Mouse (Mus musculus) retina, postnatal 7 days (tissue): Measurements from ENCODE around the gene Pisd.
"Not testable (repeated sequence)": the region's sequence is repeated elsewhere in the genome, so short reads cannot be mapped to it uniquely, and the experiment has no call there.

Experiments used
- DNase-seq: peaks from one replicate; pipeline ENCODE4 v3.0.0-alpha.2; 2012; ENCODE audit warnings: low read depth, low spot score

The Pisd gene

DNA sequence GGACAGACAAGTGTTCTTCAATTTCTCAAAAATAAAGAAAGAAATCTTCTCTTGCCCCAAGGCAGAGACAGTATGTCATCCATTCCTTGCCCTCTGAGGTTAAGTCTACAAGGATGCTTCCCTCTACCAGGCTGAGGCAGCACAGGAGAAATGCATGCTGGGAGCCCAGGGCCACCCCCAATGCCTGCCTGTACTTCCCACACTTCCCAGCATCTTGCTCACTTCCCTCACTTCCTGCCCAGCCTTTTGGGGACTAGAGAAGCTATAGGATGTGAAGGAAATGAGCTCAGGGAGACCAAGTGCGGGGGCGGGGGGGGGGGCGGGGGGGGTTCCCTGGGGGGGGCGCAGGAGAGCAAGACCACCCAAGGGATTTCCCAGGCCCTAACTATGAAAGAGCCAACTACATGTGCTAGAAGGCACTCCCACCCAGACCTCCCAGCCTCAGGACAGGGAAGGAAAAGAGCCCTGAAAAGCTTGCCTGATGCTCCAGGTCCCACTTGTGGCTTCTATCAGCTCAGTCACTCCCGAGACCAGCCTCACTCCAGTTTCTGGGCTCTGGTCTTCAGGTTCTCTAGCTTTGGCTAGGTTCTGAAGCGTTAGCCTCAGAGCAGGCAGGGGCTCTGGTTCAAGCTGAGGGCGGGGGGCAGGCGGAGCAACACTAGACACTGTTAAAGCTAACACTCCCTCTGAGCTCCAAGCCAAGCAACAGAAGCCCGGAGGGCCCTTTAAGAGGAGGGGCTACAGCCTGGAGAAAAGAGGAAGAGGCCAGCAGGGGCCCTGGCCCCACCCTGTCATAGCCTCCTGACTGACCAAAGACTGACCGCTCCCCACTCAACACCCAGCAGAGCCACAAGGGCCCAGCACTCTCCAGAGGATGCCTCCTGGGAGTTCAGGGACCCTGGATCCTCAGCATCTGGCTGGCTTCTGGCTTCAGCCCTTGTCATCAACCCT, 39.5 kb downstream of the Pisd start:
- peak; percentile 34 for DNase-seq

DNA sequence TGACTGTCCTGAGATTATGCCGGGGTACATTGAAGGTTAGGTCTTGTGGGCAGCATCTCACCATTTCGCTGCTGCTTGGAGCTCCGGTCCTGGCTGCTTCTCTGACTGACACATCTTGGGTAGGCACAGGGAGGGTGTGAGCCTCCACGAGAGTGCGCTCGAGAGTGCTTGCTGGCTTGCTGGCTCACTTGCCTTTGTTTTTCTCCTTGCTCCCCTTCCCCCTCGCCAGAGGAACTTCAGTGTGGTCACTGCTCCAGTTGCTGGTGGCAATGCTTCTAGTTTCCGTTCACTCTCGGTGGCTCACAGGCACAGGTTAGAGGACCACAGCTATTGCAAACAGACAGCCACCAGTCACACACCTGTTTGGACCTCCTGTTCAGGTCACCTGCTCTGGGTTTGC, 43.3 kb downstream of the Pisd start:
- DNase-seq: peak; percentile 8

DNA sequence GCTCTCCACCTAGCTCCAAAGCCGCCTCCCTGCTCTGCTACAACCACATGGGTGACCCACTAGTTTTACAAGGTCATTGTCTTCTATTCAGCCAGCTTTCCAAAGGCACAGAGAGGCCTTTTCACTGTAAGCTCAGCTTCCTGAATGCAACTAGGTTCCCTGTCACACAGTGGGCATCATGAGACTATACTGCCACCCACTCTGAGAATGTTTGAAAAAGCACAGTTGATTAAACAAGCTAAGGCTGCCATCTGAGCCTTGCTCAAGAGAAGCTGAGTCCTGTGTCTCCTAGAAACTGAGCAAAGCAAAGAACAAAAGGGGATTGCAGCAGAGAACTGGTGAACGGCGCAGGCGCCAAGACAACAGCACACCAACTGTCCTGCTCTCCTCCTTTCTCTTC, 44.1 kb downstream of the Pisd start:
- not testable (repeated sequence) for DNase-seq

DNA sequence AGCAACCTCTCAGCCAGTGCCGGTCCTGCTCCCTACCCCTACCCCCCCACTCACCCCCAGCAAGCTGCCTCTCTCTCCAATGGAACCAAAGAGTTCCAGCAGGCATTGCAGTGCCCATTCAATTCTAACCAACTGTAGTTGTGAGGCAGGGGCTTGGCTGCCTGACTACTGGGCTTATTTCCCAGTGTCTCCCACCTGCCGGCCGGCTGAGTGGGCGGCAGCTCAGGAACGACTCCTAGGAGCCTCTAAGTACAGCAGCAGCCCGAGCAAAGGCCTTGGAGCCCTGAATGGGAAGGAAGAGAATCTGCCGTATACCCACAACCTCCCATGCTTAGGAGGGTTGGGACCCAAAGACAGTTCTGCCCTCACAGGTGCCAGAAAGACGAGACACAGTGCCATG, 44.6 kb downstream of the Pisd start:
- DNase-seq: not testable (repeated sequence)

DNA sequence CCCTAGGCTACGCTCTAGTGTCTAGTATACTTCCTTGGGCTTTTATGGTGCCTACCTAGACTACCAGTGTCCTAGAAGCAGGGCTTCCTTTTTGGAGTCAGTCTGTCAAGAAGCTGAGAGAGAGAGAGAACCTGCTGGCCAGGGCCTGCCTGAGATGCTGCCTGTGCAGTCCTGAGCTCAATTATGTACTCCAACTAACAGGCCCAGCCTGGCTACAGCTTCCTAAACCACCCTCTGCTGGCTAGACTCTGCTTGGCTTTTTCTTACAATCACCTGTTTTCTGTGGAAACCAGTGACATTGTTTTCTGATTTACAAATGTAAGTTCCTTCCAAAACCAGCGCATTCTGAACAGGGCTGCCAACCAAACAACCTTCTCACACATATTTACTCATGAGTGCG, 45.3 kb downstream of the Pisd start:
- no peak for DNase-seq

DNA sequence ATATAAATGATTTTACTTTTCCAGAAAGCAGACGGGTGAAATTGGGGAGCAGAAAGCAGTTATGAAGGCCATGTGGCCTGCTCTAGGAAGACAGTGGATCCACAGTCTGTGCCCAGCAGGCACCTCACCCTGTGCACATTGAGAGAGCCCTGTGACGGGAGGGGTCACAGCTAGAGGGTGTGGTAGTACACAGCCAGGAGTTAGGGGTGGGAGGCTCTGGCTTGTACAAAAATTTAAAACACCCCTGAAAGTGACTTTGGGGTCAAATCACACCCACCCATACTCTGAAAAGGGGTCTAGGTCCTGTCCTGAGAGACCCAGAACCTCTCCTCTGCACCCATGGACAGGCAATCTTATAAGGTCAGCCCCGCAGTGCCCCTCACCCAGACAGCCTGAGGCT, 48.7 kb downstream of the Pisd start:
- DNase-seq: not testable (repeated sequence)

DNA sequence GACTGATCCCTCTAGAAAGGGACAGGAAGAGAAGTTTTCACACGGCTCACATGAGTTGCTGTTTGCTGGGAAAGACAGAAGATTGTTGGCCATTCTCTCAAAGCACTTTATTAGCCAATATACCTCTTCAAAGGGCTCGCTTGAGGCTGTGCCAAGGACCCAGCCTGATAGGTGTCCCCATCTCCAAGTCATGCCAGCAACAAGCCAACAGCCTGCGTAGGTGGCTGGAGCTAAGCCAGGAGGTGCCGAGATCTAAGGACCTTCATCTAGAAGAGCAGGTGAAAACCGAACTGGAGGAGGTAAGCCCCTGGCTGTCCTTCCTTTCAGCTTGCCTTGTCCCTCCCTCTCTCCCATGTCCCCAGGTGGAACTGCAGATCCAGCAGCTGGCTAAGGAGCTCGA, 49.7 kb downstream of the Pisd start:
- DNase-seq: no peak

DNA sequence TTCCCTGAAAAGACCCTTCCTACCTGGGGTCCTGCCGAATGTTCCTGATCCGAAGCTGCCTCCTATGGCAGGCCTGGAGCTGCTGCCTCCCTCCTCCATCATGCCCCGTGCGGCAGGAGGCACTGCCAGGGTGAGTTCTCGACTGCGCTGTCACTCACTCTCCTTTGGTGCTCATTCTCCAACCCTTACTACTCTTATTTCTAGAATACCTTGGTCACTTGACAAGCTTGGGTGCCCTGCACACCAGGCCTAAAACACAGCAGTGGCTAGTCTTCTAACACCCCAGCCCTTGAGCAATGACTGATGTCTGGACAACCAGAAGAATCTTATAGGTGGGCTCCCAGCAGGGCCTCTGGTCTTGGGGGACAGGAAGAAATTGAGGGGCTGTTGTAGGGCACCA, 51.6 kb downstream of the Pisd start:
- not testable (repeated sequence) for DNase-seq

DNA sequence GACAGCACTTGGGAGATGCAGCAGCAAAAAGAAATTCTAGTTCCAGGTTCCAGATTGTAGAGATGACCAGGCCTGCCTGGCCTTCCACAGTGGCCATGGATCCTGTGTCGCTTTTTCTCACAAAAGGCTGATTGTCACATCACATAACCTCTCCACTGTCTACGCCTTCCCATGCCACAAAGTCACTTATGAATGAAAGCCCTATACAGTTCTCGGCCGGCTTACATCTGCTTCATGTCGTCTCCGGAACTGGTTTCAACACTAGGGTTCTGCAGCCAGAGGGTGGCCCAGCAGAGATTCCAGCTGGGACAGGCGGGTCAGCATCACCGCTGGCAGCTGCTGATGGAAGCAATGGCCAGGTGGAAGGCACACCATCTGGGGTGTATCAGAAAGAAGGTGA, 56.6 kb downstream of the Pisd start:
- no peak for DNase-seq

DNA sequence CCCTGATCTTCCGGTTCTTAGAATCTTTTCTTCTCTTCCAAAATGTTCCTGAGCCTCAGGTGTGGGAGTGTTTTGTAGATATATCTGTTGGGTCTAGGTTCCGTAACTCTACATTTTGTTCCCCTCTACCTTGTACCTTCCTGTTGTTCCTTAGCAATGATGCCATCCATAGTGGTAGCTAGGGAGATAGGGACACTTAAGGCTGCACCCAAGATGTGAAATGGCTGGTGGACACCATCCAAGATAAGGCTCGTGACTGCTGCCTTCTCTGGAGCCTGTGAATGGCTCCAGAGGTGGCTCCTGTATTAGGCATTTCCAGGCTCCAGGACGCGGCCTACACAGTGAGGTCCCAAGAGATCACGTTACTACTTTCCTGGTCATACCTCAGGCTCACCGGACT, 57.1 kb downstream of the Pisd start:
- no peak for DNase-seq

DNA sequence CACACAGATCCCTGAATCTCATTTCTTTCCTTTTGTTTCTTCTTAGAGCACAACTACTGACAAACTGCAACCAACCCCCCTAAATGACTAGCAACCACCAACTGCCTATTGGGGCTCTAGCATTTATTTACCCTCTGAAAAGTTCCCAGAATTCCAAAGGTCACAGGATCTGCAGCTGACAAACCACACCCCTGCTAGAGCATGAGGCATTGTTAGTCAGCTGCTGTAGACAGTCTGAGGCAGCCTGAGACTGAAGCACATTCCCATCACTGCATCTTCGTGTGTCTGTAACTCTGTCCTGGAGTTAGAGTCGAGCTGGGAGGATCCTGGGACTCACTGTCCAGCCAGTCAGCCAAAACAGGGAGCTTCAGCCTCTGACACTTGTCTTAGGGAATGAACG, 60.0 kb downstream of the Pisd start:
- not testable (repeated sequence) for DNase-seq

DNA sequence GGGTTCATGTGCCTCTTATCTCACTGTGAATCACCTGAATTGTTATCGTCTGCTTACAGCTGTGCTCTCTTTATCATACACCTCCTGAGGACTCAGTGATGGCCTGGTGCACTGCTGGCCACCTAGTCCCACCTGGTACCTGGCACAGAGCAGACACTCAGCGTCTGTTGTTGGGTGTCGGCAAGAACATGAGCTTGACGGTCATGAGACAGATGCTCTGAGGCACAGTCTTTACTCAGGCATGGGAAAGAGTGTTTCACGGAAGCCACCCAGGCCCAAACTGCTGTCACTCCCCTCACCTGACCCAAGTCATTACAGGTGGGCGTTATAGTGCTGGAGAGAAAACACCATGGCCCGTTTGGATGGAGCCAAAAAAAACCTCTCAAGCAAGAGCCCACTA, 61.5 kb downstream of the Pisd start:
- no peak for DNase-seq

DNA sequence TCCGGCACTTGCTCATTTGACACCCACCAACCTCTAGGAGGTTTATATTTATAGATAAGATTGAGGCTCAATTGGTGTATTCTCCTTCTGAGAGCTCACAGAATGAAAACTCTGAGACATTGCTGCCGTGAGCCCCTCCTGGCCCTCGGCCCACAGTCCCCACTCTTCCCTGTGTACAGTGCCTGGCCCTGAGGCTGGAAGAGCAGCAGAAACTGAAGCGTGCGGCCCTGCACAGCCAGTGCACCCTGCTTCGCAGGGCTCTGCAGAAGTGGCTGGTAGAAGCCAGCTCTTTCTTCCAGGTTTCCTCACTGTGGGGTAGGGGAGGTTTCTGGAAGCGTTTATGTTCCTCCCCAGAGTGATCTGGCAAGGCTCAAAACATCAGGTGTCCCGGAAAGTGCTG, 62.7 kb downstream of the Pisd start:
- DNase-seq: not testable (repeated sequence)

DNA sequence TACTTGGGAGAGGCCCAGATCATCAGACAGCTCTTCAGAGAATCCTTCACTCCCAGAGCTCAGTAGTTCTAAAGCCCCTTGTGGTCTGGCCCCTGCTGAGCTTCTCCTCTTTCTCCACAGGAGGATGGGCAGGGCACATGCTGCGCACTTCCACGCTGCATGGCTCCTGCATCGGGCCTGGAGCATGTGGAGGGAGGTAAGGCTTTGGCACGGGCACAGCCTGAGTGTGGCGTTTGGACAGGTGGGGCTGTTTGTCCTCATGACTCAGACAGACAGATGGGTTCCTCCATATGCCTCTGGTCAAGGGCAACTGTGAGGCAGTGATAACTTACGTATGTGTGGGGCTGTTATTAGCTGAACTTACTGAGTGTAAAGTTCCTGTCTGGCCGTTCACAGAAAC, 63.2 kb downstream of the Pisd start:
- DNase-seq: no peak

DNA sequence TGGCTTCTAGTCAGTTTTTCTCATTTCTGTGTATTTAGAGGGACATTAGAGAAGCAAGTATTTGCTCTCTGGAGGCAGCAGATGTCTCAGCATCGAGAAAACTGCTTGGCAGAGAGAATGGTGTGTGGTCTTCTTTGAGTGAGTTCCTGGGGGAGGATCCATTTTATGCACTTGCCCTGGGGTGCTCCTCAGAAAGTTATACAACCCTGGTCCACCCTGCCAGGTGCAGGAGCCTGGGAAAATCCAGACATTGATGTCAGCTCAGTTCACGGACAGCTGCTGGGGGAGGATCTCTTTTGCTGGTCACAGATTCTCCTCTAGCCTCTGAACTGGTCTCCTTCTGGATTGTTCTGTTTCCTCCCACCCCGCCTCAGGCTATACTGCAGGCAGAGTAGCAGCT, 64.1 kb downstream of the Pisd start:
- no peak for DNase-seq

DNA sequence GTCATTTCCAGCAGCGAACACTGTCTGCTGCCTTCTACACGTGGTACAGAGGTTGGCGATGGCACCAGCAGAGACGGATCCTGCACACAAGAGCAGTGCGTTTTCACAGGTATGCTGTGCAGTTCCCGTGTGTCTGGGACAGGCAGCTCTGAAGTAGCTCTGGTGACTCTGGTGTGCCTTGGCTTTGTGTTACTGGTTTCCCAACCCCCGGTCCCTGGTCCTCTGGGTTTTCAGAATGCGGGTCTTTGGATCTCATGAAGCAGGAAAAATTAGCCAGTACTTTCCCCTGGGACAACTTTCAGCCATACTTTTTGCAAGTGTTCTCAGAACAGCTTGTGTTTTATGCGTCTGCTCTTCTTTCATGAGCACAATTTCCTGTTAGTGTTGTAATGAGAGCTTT, 65.0 kb downstream of the Pisd start:
- no peak for DNase-seq

DNA sequence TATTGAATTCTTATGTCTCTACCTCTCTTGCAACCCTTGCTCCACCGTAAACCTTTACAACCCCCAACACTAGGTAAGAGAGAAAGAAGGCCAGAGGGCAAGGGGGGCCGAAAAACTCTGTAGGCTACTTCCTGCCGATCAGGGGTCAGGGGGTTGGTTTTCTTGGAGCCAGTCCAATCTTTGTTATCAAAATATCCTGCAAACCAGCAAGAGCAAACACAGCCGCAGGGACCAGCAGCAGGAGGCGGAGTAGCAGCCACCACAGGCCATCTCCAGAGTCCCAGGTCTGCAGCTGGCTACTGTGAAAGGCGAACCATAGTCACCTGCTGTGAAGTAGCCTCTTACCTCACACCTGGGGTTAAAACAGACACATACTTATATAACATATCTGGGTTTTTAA, 66.5 kb downstream of the Pisd start:
- no peak for DNase-seq

DNA sequence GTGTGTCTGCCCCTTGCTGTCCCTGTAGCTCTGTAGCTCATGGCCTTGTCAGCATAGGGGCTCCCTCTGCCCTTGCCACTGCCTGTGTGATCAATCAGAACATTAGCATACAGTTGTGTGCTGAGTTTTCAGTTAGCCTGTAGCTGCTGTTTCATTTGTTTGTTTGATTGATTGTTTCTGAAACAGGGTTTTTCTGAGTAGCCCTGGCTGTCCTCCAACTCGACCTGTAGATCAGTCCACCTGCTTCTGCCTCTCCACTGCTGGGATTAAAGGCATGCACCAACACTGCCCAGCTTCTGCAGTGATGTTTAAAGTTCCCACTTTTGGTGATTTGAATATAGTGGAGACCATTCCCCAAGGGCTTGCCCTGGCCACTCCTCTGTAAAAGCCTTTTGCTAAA, 67.7 kb downstream of the Pisd start:
- no peak for DNase-seq

DNA sequence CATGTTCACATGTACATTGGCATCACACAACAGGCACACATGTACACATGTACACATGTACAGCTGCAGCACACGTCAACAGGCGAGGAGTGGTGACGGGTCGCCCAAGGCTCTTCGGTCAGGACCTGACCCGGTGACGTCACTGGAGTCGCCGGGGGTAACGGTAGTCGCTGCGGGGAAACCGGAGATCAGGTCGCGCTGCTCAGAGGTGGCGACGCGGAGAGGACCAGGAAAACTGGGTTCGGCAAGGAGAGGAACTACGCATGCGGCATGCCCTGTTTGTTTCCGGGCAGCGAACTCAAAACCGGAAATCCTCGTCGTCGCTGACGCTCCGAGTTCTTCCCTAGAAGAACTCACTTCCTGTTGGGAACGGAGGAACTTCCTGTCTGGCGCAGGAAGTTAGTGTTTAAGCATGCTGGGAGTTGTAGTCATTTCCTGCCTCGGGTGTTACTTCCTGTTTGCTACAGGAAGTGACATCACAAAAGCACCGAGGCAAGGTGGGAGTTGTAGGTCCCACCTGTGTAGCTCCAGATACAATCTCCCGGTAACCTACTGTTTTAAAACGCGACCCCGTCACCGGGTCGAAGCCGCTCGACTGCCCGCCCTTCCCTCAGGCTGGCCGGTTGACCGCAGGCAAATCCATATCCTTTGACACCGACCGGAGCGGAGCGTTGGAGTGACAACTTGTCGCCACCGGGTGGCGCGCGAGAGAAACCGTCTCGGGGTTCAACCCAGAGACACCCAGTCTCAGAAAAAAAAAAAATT, 71.6 kb downstream of the Pisd start:
- DNase-seq: peak; percentile 95

DNA sequence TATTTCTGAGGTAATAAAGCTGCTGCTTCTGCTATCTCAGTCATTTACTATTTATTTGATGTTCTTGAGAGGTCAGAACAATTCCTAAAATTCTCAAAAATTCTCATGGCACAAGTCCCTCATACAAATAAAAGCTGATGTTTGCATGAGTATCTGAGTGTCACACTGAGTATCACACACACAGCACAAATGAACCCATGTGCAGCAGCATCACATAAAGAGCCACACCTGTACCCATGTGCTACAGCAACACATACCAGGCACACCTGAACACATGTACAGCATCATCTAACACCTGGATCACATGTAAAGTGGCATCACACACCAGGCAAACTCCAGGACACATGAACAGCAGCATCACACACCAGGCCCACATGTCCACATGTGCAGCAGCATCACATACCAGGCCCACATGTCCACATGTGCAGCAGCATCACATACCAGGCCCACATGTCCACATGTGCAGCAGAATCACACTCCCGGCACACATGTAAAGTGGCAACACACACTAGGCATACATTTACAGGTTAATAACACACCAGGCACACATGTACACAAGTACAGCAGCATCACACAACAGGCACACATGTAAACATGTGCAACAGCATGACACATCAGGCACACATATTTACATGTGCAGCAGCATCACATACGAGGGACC, 72.3 kb downstream of the Pisd start:
- DNase-seq: no peak

DNA sequence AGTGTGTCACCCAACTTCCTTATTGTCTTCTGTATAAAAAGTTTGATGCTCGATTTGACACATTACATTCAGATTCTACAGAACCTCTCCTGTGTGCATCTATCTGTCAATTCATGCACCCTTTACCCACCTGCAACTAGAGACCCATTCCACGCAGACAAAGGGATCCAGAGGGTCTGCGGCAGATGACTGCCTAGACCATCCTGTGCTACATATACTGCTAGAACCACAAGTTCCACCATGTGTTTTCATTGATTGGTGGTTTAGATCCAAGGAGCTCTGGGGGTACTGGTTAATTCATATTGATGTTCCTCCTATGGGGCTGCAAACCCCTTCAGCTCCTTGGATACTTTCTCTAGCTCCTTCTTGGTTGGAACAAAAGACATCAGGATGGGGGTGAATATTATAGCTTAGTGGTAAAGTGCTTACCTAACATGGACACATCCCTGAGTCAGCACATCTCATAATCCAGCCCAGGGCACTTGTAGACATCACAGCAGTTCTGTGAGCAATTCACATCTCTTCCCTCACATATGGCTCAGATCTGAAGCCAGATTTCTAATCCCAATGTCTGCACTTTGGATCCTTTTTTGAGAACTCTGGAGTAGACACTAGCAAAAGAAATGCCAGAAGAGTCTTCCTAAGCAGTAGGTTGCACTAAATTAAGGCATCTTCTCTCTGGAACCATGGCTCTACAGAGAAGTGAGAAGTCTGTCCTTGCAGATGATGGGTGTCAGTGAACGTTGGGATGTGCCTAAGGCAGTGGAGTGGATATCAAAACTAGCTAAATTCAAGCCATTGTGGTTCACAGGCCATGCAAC, 73.0 kb downstream of the Pisd start:
- no peak for DNase-seq
